Mouse (Mus musculus) spleen, postnatal 10 days (tissue): ENCODE measurements around the gene Hoxd11.

ENCODE experiments used
- DNase-seq, 2 experiments: peaks; one replicate each; pipeline ENCODE4 v3.0.0; 2021 to 2022; ENCODE audit warnings: low spot score in 2 of 2

Hoxd11 gene

GRCm38 (mm10) chr2:74727640-74728302, 48.4 kb downstream of the Hoxd11 start:
- DNase-seq: no peak

GRCm38 (mm10) chr2:74728303-74728680, 48.9 kb downstream of the Hoxd11 start:
- DNase-seq: no peak

GRCm38 (mm10) chr2:74730331-74730730, 51.0 kb downstream of the Hoxd11 start:
- DNase-seq: no peak

DNA sequence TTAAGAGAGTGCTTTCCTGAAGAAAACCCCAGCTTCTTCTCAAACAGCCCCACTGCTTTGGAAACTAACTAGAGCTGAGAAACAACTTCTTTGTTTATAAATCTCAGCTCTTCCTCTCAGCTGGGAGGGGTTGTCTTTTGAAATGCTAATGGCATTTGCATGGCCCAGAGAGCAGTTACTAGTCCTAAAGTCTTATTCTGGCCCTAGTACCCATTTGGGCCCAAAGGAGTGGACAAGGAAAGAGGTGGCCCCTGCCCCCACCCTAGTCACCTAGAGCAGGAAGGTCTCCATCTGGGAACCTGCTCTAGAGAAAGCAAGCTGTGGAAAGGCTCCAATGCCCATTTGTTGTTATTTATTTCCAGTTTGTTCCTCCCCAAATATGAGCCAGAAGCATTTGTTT, 51.7 kb downstream of the Hoxd11 start:
- DNase-seq: no peak

- DNase-seq: no peak
Measured at GRCm38 (mm10) chr2:74731799-74732512, 52.6 kb downstream of the Hoxd11 start.

DNA sequence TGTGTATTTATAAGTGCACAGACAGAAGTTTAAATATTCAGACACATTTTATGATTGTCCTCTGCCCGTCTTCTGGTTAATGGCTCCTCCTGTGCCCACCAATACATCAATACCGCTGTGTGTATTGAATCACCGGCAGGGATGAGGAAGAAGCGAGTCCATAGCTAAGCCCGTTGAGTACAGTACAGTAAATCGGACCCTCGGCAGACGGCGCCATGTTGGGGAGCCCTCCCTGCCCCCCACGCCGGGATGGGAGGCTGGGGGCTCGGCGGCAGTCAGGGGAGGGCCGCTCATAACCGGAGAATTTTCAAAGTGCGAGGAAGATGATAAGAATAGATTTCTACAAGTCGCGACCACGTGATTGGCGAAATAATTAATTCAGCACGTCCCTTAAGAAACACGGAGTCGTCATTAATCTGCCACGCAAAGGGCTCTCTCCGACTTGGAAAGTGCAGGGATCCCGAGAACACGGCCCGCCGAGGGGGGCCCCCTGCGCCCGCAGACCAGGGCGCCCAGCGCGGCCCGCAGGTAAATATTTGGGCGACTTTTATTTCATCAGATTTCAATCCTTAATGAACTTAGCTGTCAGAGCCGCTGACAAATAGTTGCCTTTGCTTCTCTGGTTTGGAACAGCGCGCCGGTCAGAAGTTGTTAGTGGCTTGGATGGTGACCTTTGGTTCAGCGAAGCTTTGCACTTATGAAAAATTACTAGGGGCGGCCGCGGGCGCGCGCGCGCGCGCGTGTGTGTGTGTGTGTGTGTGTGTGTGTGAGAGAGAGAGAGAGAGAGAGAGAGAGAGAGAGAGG, 53.4 kb downstream of the Hoxd11 start:
- DNase-seq: no peak

DNA sequence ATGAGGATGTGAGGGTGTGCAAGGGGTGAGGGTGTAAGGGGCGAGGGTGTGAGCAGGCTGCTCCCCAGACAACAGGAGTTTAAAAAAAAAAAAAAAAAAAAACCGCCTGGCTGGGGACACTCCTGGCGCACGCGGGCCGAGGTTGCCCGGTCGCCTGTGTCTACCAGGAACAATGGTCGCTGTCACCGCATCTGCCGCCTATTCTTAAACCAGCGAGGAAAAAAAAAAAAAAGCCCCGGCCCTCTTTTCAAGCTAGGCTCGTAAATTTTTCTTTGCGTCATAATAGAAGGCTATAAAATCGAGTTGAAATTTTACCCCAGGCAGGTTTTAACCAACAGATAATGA, 53.9 kb downstream of the Hoxd11 start:
- no peak for DNase-seq

- no peak for DNase-seq
Measured at GRCm38 (mm10) chr2:74733765-74734164, 54.4 kb downstream of the Hoxd11 start.

GRCm38 (mm10) chr2:74734451-74734850, 55.1 kb downstream of the Hoxd11 start:
- no peak for DNase-seq

DNA sequence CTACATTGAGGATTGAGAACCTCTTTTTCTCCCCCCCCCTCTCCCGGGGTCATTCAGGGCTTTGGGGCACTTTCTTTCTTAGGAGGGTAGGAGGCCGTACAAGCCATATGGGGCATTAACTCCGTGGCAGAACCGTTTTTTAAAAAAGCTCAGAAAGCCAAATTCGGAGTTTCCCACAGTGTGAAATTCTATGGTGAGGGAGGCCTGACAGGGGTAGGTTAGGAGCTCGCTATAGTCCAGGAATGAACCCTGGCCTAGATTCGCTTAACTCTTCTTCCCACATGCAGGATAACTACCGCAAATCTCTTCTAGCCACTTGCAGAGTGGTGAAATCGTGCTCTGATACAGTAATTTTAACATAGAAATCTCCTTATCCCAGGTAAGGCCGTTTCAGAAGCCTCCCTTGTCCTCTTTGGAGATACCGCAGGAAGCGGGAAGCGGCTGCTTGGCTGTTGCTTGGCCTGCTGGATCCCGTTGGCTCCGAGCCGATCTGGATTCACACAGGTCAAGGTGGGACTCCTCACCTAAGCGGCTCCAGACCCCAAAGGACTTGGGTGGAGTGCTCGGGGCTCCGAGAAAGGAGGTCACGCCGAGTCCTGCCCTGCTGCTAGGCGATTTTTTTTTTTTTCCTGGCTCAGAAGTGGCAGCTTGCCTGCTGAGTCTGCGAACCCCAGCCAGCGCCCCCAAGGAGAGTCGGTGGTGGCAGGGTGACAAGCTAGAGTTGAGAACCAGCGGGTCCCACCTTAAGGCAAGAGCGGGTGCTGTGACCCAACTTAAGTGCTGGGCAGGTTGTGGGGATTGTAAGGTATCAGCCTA, 55.8 kb downstream of the Hoxd11 start:
- DNase-seq: no peak

DNA sequence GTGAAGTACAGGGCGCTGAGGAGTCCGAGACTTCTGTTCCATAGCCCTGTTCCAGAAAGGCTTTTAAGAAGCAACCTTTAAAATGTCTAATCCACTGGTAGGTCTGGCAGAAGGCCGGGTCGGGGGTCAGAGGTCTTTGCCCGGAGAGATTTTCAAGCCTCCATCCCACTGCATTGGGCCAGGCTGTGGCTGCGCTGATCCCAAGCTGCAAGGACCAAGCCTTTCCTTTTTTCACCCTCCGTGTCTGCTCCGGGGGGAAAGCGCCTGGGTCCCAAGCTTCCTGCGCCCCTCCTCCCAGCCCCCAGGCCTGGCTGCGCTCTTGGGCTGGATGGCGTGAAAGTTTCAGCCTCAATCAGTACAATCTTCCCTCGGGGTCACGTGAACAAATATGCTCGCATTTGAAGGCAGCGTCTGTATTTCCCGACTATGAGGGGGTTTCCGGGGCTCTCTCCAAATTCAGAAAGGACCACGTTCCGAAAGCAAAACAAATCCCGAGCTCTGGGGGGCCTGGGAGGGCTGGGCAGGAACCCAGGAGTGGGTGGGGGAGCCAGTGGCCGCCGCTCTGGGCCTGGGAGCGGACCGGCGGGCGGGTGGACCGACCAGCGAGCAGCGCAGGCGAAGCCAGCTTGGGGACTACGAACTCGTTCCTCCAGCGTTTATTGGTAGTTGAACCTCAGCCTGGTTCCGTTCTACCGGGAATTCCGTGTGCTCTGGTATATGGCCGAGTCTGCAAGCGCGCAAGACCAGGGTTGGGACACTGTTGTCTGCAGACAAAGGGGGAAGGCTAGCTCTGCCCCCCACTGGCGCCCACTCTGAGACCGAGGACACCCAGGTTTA, 56.7 kb downstream of the Hoxd11 start:
- DNase-seq: no peak
